Mouse (Mus musculus): ENCODE data around the gene Tnnc1.

- TF ChIP-seq CTCF (conservative IDR thresholded peaks at IDR 0.05; ENCODE audit: low read length) (no peak), NANOG (IDR thresholded peaks at IDR 0.05; ENCODE audit: borderline replicate concordance, low read length) (no peak)
Observed at GRCm38 (mm10) chr14:31188771-31189181, 19.3 kb upstream of the Tnnc1 start.
